Mouse (Mus musculus) midbrain, embryonic 11.5 days (tissue): ENCODE results near the gene Adh7. TPM values are rescaled to one million over a fixed set of nuclear protein-coding genes. Genes with fewer than 3 reads are reported as not detected.

Source experiments
- ATAC-seq: fragments of 200-750 bp; cut with Nextera tagmentation; 2 replicates; pipeline ENCODE4 v1.8.0; 2017; ENCODE audit warnings: moderate TSS enrichment, moderate library complexity; ENCODE audit not compliant: low FRiP score
- DNase-seq: peaks from one replicate; pipeline ENCODE4 v3.0.0; 2015; ENCODE audit warnings: low spot score; ENCODE audit errors: missing footprints
- H3K27ac ChIP-seq: fragments of 300-500 bp; sonication (generic); 2 replicates; pipeline ENCODE4 v1.5.1; 2014; ENCODE audit warnings: low read depth, low read length
- H3K27me3 ChIP-seq: fragments of 300-500 bp; sonication (generic); 2 replicates; pipeline ENCODE4 v1.6.1; 2014; ENCODE audit warnings: mild to moderate bottlenecking, low read length, moderate library complexity, mixed read lengths; ENCODE audit not compliant: control insufficient read depth, insufficient read depth
- H3K36me3 ChIP-seq: fragments of 300-500 bp; sonication (generic); 2 replicates; pipeline ENCODE4 v1.6.1; 2014; ENCODE audit warnings: mild to moderate bottlenecking, low read length, moderate library complexity, mixed read lengths; ENCODE audit not compliant: control insufficient read depth, insufficient read depth
- H3K4me1 ChIP-seq: fragments of 300-500 bp; sonication (generic); 2 replicates; pipeline ENCODE4 v1.6.1; 2014; ENCODE audit warnings: low read length; ENCODE audit not compliant: control insufficient read depth, insufficient read depth
- H3K4me2 ChIP-seq: fragments of 300-500 bp; sonication (generic); 2 replicates; pipeline ENCODE4 v1.6.1; 2014; ENCODE audit warnings: mild to moderate bottlenecking, moderate library complexity
- H3K4me3 ChIP-seq: fragments of 300-500 bp; sonication (generic); 2 replicates; pipeline ENCODE4 v1.5.1; 2014; ENCODE audit warnings: low read depth, low read length
- H3K9ac ChIP-seq: fragments of 300-500 bp; sonication (generic); 2 replicates; pipeline ENCODE4 v1.6.1; 2014; ENCODE audit warnings: low read length
- H3K9me3 ChIP-seq: fragments of 300-500 bp; sonication (generic); 2 replicates; pipeline ENCODE4 v1.6.1; 2016; ENCODE audit warnings: low read length; ENCODE audit not compliant: control insufficient read depth
- WGBS: fragments of 180-500 bp; shearing (Covaris S2); extraction: QIAGEN DNeasy Blood & Tissue Kit; methylation state at CpG from one replicate; pipeline ENCODE4 v1.1.7; 2014; 5-methylcytosine and 5-hydroxymethylcytosine counted together
- polyA plus RNA-seq: library from polyadenylated mRNA; unstranded; fragments of >200 nt; fragmentation: Nextera tagmentation; extraction: Ambion mirVana; gene quantifications from 2 replicates; pipeline ENCODE4 v1.2.1, GENCODE M21; 2014

Gene Adh7
- 0.11 and 0.16 TPM in 2 replicates for polyA plus RNA-seq

DNA sequence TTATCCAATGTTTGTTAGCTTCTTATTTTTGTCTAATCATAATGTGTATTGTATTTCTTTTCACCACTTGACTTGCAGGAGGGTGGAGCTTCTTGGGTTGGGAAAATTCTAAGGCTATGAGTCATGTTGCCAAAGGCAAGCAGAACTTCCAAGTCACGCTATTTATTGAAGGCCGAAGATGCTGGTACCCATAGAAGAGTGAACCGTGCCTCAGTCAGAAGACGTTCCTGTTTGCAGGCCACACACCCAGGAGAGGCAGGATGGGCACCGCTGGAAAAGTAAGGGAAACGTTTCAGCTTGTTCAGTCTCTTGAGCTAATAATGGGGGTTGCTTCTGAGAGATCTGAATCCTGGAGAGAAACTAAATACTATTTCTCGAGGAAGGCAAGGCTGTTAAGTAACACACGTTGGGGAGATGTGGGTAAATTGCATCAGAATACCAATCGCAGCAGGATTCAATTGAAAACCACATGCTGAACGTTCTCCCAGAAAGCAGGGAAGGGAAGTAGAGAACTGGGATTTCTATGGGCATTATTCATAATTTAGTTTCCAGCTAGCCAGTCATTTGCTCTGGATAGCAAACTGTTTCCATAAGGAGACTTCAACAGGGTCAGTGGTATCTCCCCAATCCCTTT is at the start of gene Adh7:
Gene Adh7 (plus strand): TSS at position 130 of the 634 bp plus-strand sequence.
- ATAC-seq (no peak), DNase-seq (no peak)
- H3K4me1 ChIP-seq, result peaks cover 5% of the 10 kb centered on the region; the same call in 1 of the 2 replicates

GRCm38 (mm10) chr3:138173291-138173690 is 44.3 kb upstream of the Adh7 start:
- Histone ChIP-seq H3K27me3 (no peaks in the 10 kb centered on the region), H3K4me2 (no peak overlapping the region), H3K9me3 (no peaks in the 10 kb centered on the region), H3K4me1 (no peaks in the 10 kb centered on the region), H3K27ac (no peak overlapping the region), H3K36me3 (no peaks in the 10 kb centered on the region), H3K9ac (no peak overlapping the region), H3K4me3 (no peak overlapping the region)
- DNase-seq, result no peak
- WGBS, result 81% methylated on average over 10 of the region's 10 CpGs
- ATAC-seq, result no peak

More for the DNA sequence above, at the start of gene Adh7:
- no peak within 1 kb of the TSS for H3K27ac ChIP-seq
- H3K9me3 ChIP-seq, result no peaks in the 10 kb centered on the region
- H3K27me3 ChIP-seq, result no peaks in the 10 kb centered on the region
- H3K4me2 ChIP-seq, result no peak within 1 kb of the TSS
- no peak within 1 kb of the TSS for H3K4me3 ChIP-seq
- no peak within 1 kb of the TSS for H3K9ac ChIP-seq
- 84% methylated on average over 10 of the region's 10 CpGs for WGBS
- H3K36me3 ChIP-seq, result no peaks in the 10 kb centered on the region

- DNase-seq, result no peak
- no peak for ATAC-seq
These were observed 42.0 kb upstream of the Adh7 start for GRCm38 (mm10) chr3:138175551-138175950.

DNA sequence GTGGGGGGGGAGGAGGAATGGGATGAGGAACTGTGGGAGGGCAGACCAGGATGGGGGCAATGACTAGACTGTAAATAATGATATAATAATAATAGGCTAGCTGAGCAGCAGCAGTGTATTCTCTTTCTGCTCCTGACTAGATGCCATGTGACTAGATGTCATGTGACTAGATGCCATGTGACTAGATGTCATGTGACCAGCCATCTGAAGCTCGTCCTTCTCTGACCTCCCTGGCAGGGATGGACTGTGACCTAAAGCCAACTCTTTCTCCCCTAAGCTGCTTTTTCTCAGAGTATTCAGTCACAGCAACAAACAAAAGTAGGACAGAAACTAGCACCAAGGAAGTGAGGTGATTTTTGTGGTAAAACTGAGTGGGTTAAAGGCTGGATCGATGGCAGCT is 35.5 kb upstream of the Adh7 start:
- Histone ChIP-seq H3K9me3 (no peaks in the 10 kb centered on the region), H3K27ac (no peak overlapping the region), H3K9ac (no peak overlapping the region), H3K4me3 (no peak overlapping the region), H3K36me3 (no peaks in the 10 kb centered on the region), H3K4me2 (no peak overlapping the region), H3K27me3 (no peaks in the 10 kb centered on the region), H3K4me1 (peaks cover 3% of the 10 kb centered on the region; the same call in 1 of the 2 replicates)
- no peak for DNase-seq
- no peak for ATAC-seq
- WGBS, result 93% methylated on average over 2 of the region's 2 CpGs

More at GRCm38 (mm10) chr3:138175551-138175950, 42.0 kb upstream of the Adh7 start:
- no peaks in the 10 kb centered on the region for H3K4me1 ChIP-seq
- no peak overlapping the region for H3K27ac ChIP-seq
- no peaks in the 10 kb centered on the region for H3K9me3 ChIP-seq
- no peaks in the 10 kb centered on the region for H3K27me3 ChIP-seq
- H3K36me3 ChIP-seq, result no peaks in the 10 kb centered on the region
- no peak overlapping the region for H3K4me3 ChIP-seq
- no peak overlapping the region for H3K9ac ChIP-seq
- 92% methylated on average over 6 of the region's 6 CpGs for WGBS
- no peak overlapping the region for H3K4me2 ChIP-seq

DNA sequence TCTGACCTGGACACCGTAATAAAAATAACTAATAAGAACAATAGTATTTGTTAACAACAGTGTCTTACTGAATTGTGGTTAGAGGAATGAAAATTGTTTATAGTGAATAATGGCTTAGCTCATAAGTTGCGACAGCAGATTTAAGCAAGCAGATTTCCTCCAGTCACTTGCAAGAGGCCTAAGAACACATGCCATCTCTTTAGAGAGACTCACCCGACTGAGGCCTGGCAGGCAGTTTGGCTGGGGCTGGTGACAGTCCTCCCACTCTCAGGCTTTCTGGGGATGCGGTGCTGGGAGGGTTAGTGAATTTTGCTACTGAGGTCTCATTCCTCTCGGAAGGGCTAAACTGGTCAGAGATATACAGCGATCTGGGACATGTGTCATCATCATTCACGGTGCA is 34.2 kb upstream of the Adh7 start:
- 90% methylated on average over 7 of the region's 7 CpGs for WGBS
- Histone ChIP-seq H3K36me3 (no peaks in the 10 kb centered on the region), H3K27me3 (no peaks in the 10 kb centered on the region), H3K4me3 (no peak overlapping the region), H3K9me3 (no peaks in the 10 kb centered on the region), H3K9ac (no peak overlapping the region), H3K27ac (no peak overlapping the region), H3K4me2 (no peak overlapping the region), H3K4me1 (peaks cover 3% of the 10 kb centered on the region; the same call in 1 of the 2 replicates)
- ATAC-seq, result no peak
- DNase-seq, result no peak

DNA sequence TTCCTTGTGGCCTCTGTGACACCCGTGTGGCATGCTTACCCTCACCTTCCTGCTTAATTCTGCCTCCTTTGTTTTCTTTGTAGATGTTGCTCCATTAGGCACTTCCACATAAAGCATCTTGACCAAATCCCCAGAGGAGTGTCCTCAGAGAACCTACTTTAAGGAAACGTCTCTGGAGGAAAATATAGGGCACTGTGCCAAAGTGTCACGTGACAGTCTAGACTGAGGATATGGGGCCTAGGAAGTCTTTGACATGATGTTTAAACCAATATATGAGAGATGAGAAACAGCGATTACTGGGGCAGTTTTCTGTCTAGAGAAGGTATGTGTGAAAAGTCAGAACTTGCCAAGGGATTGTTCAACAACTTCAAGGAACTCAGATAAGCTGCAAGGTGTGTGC is 32.3 kb upstream of the Adh7 start:
- ATAC-seq (no peak), DNase-seq (no peak)
- Histone ChIP-seq H3K27me3 (no peaks in the 10 kb centered on the region), H3K9ac (no peak overlapping the region), H3K27ac (no peak overlapping the region), H3K4me2 (no peak overlapping the region), H3K4me1 (peaks cover 3% of the 10 kb centered on the region; the same call in 1 of the 2 replicates), H3K9me3 (no peaks in the 10 kb centered on the region), H3K4me3 (no peak overlapping the region), H3K36me3 (no peaks in the 10 kb centered on the region)
- 87% methylated on average over 4 of the region's 4 CpGs for WGBS

GRCm38 (mm10) chr3:138185995-138186930 is 31.3 kb upstream of the Adh7 start:
- Histone ChIP-seq H3K9ac (no peak overlapping the region), H3K36me3 (no peaks in the 10 kb centered on the region), H3K27ac (no peak overlapping the region), H3K4me1 (peaks cover 3% of the 10 kb centered on the region; the same call in 1 of the 2 replicates), H3K27me3 (no peaks in the 10 kb centered on the region), H3K9me3 (no peaks in the 10 kb centered on the region), H3K4me3 (no peak overlapping the region), H3K4me2 (no peak overlapping the region)
- 88% methylated on average over 26 of the region's 26 CpGs for WGBS
- ATAC-seq (peak; percentile 76), DNase-seq (no peak)

DNA sequence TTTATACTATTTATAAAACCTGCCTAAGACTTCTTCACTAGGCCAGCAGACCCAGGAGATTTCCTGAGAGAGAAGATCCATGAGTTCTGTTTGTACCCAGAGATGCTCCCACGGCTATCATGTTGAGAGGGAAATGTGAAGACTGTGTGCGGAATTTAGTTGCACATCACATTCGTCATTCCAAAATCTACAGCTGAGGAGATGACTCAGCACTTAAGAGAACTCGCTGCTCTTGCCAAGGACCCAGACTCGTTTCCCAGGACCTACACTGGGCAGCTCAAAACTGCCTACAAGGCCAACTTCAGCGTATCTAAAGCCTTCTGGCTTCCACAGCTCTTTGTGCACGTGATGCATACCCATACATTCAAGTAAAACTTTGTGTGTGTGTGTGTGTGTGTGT is 25.3 kb upstream of the Adh7 start:
- Histone ChIP-seq H3K9me3 (no peaks in the 10 kb centered on the region), H3K36me3 (no peaks in the 10 kb centered on the region), H3K27ac (no peak overlapping the region), H3K9ac (no peak overlapping the region), H3K4me3 (no peak overlapping the region), H3K27me3 (no peaks in the 10 kb centered on the region), H3K4me2 (no peak overlapping the region), H3K4me1 (no peaks in the 10 kb centered on the region)
- DNase-seq (no peak), ATAC-seq (no peak)
- WGBS, result 88% methylated on average over 7 of the region's 7 CpGs
